Mouse (Mus musculus): Measurements from ENCODE around the gene Gli3. TPM values are rescaled to one million over a fixed set of nuclear protein-coding genes. Genes with fewer than 3 reads are reported as not detected.

The Gli3 gene
- polyA plus RNA-seq, 1 experiment, result 6.9 TPM

DNA sequence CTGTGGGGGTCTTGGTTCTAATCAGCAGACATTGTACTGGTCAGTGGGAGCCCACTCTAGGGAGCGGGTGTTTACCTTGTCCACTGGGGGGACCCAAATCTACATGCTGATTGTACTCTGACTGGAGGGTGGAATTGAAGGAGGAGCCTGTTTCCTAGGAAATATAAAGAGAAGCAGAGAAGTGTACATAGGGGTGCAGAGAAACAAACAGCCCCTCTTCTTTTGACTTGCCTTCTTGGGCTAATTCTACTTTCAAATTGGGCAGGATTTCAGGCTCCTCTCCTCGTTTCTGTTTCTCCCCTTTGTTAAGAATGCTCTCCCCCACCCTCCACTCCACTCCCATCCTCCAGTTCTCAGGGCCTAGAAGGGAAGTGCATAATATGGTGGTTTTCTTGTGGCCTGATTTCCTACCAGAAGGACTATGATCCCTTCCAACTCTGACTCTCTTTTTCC lies 93.6 kb downstream of the Gli3 start:
- no peak overlapping the region for H3K4me3 ChIP-seq (ENCODE audit: insufficient read depth, poor library complexity, severe bottlenecking)
- peaks cover 25% of the 10 kb centered on the region for H3K79me3 ChIP-seq (ENCODE audit: low read depth)
- TF ChIP-seq MYOG (IDR thresholded peaks at IDR 0.05; ENCODE audit: control insufficient read depth, extremely low read depth, insufficient read length) (no peak), CTCF (IDR thresholded peaks at IDR 0.05; ENCODE audit: control insufficient read depth, insufficient read depth, insufficient read length) (no peak), CEBPB (IDR thresholded peaks at IDR 0.05; ENCODE audit: low read depth) (no peak), USF1 (IDR thresholded peaks at IDR 0.05; ENCODE audit: low read depth) (no peak), MAX (IDR thresholded peaks at IDR 0.05) (no peak), FOSL1 (IDR thresholded peaks at IDR 0.05; ENCODE audit: insufficient read depth, low read length, poor library complexity, severe bottlenecking) (no peak), MYOD1 (IDR thresholded peaks at IDR 0.05; ENCODE audit: control insufficient read depth, insufficient read length, low read depth) (no peak)
- H3K36me3 ChIP-seq (ENCODE audit: control insufficient read depth, insufficient read depth), result no peaks in the 10 kb centered on the region
- peaks cover 85% of the 10 kb centered on the region for H3K79me2 ChIP-seq (ENCODE audit: control insufficient read depth, insufficient read depth)
- H3K27me3 ChIP-seq (ENCODE audit: control insufficient read depth, insufficient read depth, insufficient read length), result no peaks in the 10 kb centered on the region
- H3ac ChIP-seq (ENCODE audit: control insufficient read depth, insufficient read length, low read depth), result no peak overlapping the region

DNA sequence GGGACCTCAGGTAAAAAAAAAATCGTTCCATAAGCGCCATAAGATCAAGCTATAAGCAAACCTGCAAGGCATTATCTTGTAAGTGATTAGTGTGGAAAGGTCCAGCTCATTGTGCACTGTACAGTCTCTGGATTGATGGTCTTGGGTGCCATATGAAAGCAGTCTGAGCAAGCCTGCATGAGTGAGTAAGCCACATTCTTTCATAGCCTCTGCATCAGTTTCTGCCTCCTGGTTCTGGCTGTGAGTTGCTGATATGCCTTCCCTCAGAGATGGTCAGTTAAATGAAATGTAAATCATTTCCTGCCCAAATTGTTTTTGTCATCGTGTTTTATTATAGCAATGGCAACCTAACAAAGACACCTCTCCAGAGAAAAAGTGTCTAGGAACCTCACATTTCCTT lies 98.4 kb downstream of the Gli3 start:
- Histone ChIP-seq H3K27me3 (ENCODE audit: control insufficient read depth, insufficient read depth, insufficient read length) (no peaks in the 10 kb centered on the region), H3K79me2 (ENCODE audit: control insufficient read depth, insufficient read depth) (peaks cover 98% of the 10 kb centered on the region), H3K36me3 (ENCODE audit: control insufficient read depth, insufficient read depth) (no peaks in the 10 kb centered on the region), H3K79me3 (ENCODE audit: low read depth) (peaks cover 27% of the 10 kb centered on the region), H3ac (ENCODE audit: control insufficient read depth, insufficient read length, low read depth) (no peak overlapping the region), H3K4me3 (ENCODE audit: insufficient read depth, poor library complexity, severe bottlenecking) (no peak overlapping the region)
- TF ChIP-seq USF1 (IDR thresholded peaks at IDR 0.05; ENCODE audit: low read depth) (no peak), MYOG (IDR thresholded peaks at IDR 0.05; ENCODE audit: control insufficient read depth, extremely low read depth, insufficient read length) (no peak), CEBPB (IDR thresholded peaks at IDR 0.05; ENCODE audit: low read depth) (no peak), CTCF (IDR thresholded peaks at IDR 0.05; ENCODE audit: control insufficient read depth, insufficient read depth, insufficient read length) (no peak), FOSL1 (IDR thresholded peaks at IDR 0.05; ENCODE audit: insufficient read depth, low read length, poor library complexity, severe bottlenecking) (no peak), MYOD1 (IDR thresholded peaks at IDR 0.05; ENCODE audit: control insufficient read depth, insufficient read length, low read depth) (no peak), MAX (IDR thresholded peaks at IDR 0.05) (no peak)

DNA sequence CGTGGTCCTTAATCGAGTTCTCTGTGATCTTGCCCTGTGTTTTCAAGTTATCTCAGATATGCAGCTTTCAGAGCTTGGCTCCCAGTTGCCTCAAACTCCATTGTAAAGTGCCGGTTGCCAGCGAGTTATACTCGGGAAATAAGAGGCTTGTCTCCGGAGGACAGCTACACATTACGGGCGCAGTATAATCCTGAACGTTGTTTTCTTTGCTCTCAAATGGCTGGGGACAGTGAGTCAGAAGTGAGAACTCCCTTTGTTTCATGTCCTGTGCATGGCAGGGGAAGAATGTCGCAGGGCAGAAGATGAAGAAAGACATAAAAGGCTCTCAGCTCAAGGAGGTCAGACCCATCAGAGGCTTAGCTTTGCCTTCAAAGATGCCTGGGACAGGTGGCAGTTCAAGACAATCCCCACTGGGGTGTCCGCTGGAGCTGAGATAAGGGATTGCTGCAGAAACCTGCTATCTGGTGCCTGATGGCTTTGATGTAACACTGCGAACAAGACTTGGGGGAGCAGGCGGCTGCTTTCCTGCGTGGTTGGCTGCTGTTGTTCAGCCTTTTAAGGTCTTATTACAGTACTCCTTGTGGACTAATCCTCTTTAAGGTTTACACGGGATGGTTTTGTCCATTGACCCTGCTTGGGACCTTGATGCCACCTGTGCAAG lies 108.0 kb downstream of the Gli3 start:
- Histone ChIP-seq H3K4me3 (ENCODE audit: insufficient read depth, poor library complexity, severe bottlenecking) (no peak overlapping the region), H3ac (ENCODE audit: control insufficient read depth, insufficient read length, low read depth) (no peak overlapping the region), H3K79me3 (ENCODE audit: low read depth) (peaks cover 17% of the 10 kb centered on the region), H3K79me2 (ENCODE audit: control insufficient read depth, insufficient read depth) (peaks cover 57% of the 10 kb centered on the region), H3K36me3 (ENCODE audit: control insufficient read depth, insufficient read depth) (no peaks in the 10 kb centered on the region), H3K27me3 (ENCODE audit: control insufficient read depth, insufficient read depth, insufficient read length) (no peaks in the 10 kb centered on the region)
- TF ChIP-seq MAX (IDR thresholded peaks at IDR 0.05) (no peak), MYOG (IDR thresholded peaks at IDR 0.05; ENCODE audit: control insufficient read depth, extremely low read depth, insufficient read length) (no peak), USF1 (IDR thresholded peaks at IDR 0.05; ENCODE audit: low read depth) (no peak), CTCF (IDR thresholded peaks at IDR 0.05; ENCODE audit: control insufficient read depth, insufficient read depth, insufficient read length) (no peak), CEBPB (IDR thresholded peaks at IDR 0.05; ENCODE audit: low read depth) (no peak), FOSL1 (IDR thresholded peaks at IDR 0.05; ENCODE audit: insufficient read depth, low read length, poor library complexity, severe bottlenecking) (no peak), MYOD1 (IDR thresholded peaks at IDR 0.05; ENCODE audit: control insufficient read depth, insufficient read length, low read depth) (no peak)

DNA sequence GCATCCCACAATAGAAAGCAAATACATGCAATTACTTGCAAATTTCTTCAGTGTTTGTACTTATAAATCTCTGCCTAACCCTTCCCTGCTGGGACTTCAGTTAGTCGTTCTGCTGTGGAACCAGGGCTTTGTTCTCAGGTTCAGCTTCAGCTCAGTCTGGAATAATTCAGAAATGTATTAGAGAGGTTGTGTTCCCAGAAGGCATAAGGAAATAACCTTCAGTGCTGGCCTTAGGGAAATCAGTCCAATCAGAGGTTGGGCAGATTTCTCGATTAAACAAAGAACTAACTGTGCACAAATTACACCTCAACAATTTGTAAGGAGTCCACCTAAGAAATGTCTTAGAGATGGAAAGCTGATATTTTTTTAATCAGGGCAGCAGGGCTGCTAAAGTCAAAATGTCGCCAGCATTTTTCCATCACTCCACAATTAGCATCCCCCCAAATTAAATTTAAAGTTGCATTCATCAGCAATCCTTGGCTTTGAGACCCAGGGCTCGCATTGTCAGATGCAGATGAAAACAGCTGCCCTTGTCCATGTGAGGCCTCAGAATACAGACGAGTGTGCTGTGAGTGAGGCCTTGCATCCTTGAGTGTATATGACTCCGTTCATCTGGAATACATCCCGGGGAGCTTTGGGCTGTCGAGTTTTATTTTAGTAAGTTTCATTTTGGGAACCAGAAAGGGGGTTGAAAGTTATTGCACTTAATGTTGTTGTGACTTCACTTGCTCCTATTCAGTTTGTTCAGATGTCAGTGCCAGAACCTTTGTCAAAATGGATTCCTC lies 114.3 kb downstream of the Gli3 start:
- Histone ChIP-seq H3K36me3 (ENCODE audit: control insufficient read depth, insufficient read depth) (no peaks in the 10 kb centered on the region), H3K4me3 (ENCODE audit: insufficient read depth, poor library complexity, severe bottlenecking) (no peak overlapping the region), H3K27me3 (ENCODE audit: control insufficient read depth, insufficient read depth, insufficient read length) (no peaks in the 10 kb centered on the region), H3K79me3 (ENCODE audit: low read depth) (peaks cover 16% of the 10 kb centered on the region), H3K79me2 (ENCODE audit: control insufficient read depth, insufficient read depth) (peaks cover 35% of the 10 kb centered on the region), H3ac (ENCODE audit: control insufficient read depth, insufficient read length, low read depth) (no peak overlapping the region)
- TF ChIP-seq CEBPB (IDR thresholded peaks at IDR 0.05; ENCODE audit: low read depth) (no peak), MAX (IDR thresholded peaks at IDR 0.05) (no peak), MYOG (IDR thresholded peaks at IDR 0.05; ENCODE audit: control insufficient read depth, extremely low read depth, insufficient read length) (no peak)

DNA sequence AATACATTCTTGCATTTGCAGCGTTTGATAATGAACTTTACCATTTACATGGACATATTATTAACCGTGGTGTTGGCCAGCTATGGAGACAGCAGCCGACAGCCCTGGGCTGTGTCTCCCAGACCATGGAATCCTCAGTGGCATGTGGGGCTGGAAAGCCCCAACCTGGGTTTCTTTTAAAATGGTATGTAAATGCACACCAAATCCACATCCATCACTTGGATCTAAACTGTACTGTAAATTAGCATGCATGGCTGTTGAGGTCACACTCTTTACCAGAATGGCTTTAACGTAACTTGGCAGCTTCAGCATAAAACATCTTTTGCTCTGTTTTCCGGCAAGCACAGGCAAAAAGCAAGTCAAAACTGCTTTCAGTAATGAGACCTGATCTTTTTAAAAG lies 117.4 kb downstream of the Gli3 start:
- Histone ChIP-seq H3ac (ENCODE audit: control insufficient read depth, insufficient read length, low read depth) (no peak overlapping the region), H3K4me3 (ENCODE audit: insufficient read depth, poor library complexity, severe bottlenecking) (no peak overlapping the region), H3K27me3 (ENCODE audit: control insufficient read depth, insufficient read depth, insufficient read length) (no peaks in the 10 kb centered on the region), H3K79me2 (ENCODE audit: control insufficient read depth, insufficient read depth) (peaks cover 45% of the 10 kb centered on the region), H3K79me3 (ENCODE audit: low read depth) (peaks cover 27% of the 10 kb centered on the region), H3K36me3 (ENCODE audit: control insufficient read depth, insufficient read depth) (no peaks in the 10 kb centered on the region)
- no peak for TF ChIP-seq FOSL1 (IDR thresholded peaks at IDR 0.05; ENCODE audit: insufficient read depth, low read length, poor library complexity, severe bottlenecking)
- no peak for TF ChIP-seq MYOD1 (IDR thresholded peaks at IDR 0.05; ENCODE audit: control insufficient read depth, insufficient read length, low read depth)
- no peak for TF ChIP-seq CTCF (IDR thresholded peaks at IDR 0.05; ENCODE audit: control insufficient read depth, insufficient read depth, insufficient read length)
- TF ChIP-seq MAX (IDR thresholded peaks at IDR 0.05), result no peak
- TF ChIP-seq CEBPB (IDR thresholded peaks at IDR 0.05; ENCODE audit: low read depth), result no peak
- no peak for TF ChIP-seq USF1 (IDR thresholded peaks at IDR 0.05; ENCODE audit: low read depth)
